Mouse (Mus musculus): Measurements from ENCODE around the gene Gm4133. TPM values are rescaled to one million over a fixed set of nuclear protein-coding genes. Genes with fewer than 3 reads are reported as not detected.

Gene Gm4133
- polyA plus RNA-seq (2014; fragmentation: Illumina TruSeq; extraction: RNeasy Lipid Tissue Mini Kit (QIAGEN cat#74804); ENCODE audit: low read depth, low replicate concordance), result not detected

DNA sequence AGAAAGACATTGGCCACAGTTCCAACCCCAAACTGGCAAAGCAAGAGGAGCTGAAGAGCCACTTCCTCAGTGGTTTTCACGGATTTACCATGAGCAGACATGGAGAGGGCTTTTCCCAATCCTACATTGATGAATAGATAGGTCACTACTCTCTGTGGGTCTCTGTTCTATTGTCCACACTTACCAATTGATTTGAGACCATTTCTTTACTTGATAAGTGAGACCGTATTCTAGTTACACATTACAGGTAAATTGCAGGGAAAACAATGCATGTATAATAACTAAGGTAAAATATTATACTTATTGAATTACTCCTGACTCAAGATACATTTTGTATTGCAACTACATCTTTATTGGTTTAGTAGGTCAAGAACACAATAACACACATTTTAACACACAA is at the start of gene Gm4133:
Gm4133 (minus strand) TSS at position 101 of the 400 bp plus-strand sequence.

GRCm38 (mm10) chr7:20375310-20375709 is 41.4 kb upstream of the Gm4133 start, which contains the start of gene Gm5728:
TSS of gene Gm5728 (minus strand) at chr7:20375410.

Other genes starting within 250 kb of the Gm4133 start
- 0.76 TPM for gene Vmn1r91, start 234.4 kb downstream of the Gm4133 start, polyA plus RNA-seq (2014; fragmentation: Illumina TruSeq; extraction: RNeasy Lipid Tissue Mini Kit (QIAGEN cat#74804); ENCODE audit: low read depth, low replicate concordance)
- not detected for gene Gm16442, start 211.5 kb downstream of the Gm4133 start, polyA plus RNA-seq (2014; fragmentation: Illumina TruSeq; extraction: RNeasy Lipid Tissue Mini Kit (QIAGEN cat#74804); ENCODE audit: low read depth, low replicate concordance)
- not detected for gene Vmn1r93, start 195.0 kb downstream of the Gm4133 start, polyA plus RNA-seq (2014; fragmentation: Illumina TruSeq; extraction: RNeasy Lipid Tissue Mini Kit (QIAGEN cat#74804); ENCODE audit: low read depth, low replicate concordance)
- gene Vmn1r94, start 165.7 kb downstream of the Gm4133 start, polyA plus RNA-seq (2014; fragmentation: Illumina TruSeq; extraction: RNeasy Lipid Tissue Mini Kit (QIAGEN cat#74804); ENCODE audit: low read depth, low replicate concordance), result not detected
- gene Vmn1r95, start 140.4 kb downstream of the Gm4133 start, polyA plus RNA-seq (2014; fragmentation: Illumina TruSeq; extraction: RNeasy Lipid Tissue Mini Kit (QIAGEN cat#74804); ENCODE audit: low read depth, low replicate concordance), result not detected
- gene Gm6164, start 128.5 kb downstream of the Gm4133 start, polyA plus RNA-seq (2014; fragmentation: Illumina TruSeq; extraction: RNeasy Lipid Tissue Mini Kit (QIAGEN cat#74804); ENCODE audit: low read depth, low replicate concordance), result not detected
- gene Gm4498, start 100.2 kb downstream of the Gm4133 start, polyA plus RNA-seq (2014; fragmentation: Illumina TruSeq; extraction: RNeasy Lipid Tissue Mini Kit (QIAGEN cat#74804); ENCODE audit: low read depth, low replicate concordance), result not detected
- gene Gm5890, start 71.2 kb downstream of the Gm4133 start, polyA plus RNA-seq (2014; fragmentation: Illumina TruSeq; extraction: RNeasy Lipid Tissue Mini Kit (QIAGEN cat#74804); ENCODE audit: low read depth, low replicate concordance), result not detected
- not detected for gene Gm5728, start 41.3 kb upstream of the Gm4133 start, polyA plus RNA-seq (2014; fragmentation: Illumina TruSeq; extraction: RNeasy Lipid Tissue Mini Kit (QIAGEN cat#74804); ENCODE audit: low read depth, low replicate concordance)
- gene Vmn1r100, start 83.9 kb upstream of the Gm4133 start, polyA plus RNA-seq (2014; fragmentation: Illumina TruSeq; extraction: RNeasy Lipid Tissue Mini Kit (QIAGEN cat#74804); ENCODE audit: low read depth, low replicate concordance), result not detected
- gene Vmn1r101, start 108.5 kb upstream of the Gm4133 start, polyA plus RNA-seq (2014; fragmentation: Illumina TruSeq; extraction: RNeasy Lipid Tissue Mini Kit (QIAGEN cat#74804); ENCODE audit: low read depth, low replicate concordance), result not detected
- gene Gm10670, start 140.9 kb upstream of the Gm4133 start, polyA plus RNA-seq (2014; fragmentation: Illumina TruSeq; extraction: RNeasy Lipid Tissue Mini Kit (QIAGEN cat#74804); ENCODE audit: low read depth, low replicate concordance), result not detected
- gene Vmn1r103, start 176.5 kb upstream of the Gm4133 start, polyA plus RNA-seq (2014; fragmentation: Illumina TruSeq; extraction: RNeasy Lipid Tissue Mini Kit (QIAGEN cat#74804); ENCODE audit: low read depth, low replicate concordance), result not detected
- not detected for gene Vmn1r104, start 199.8 kb upstream of the Gm4133 start, polyA plus RNA-seq (2014; fragmentation: Illumina TruSeq; extraction: RNeasy Lipid Tissue Mini Kit (QIAGEN cat#74804); ENCODE audit: low read depth, low replicate concordance)
- not detected for gene Gm5726, start 211.7 kb upstream of the Gm4133 start, polyA plus RNA-seq (2014; fragmentation: Illumina TruSeq; extraction: RNeasy Lipid Tissue Mini Kit (QIAGEN cat#74804); ENCODE audit: low read depth, low replicate concordance)
- gene Gm4141, start 242.2 kb upstream of the Gm4133 start, polyA plus RNA-seq (2014; fragmentation: Illumina TruSeq; extraction: RNeasy Lipid Tissue Mini Kit (QIAGEN cat#74804); ENCODE audit: low read depth, low replicate concordance), result not detected